Mouse (Mus musculus) spleen, postnatal 36 days (tissue): ENCODE data around the gene Zranb1.

Experiments
- DNase-seq, 2 experiments: peaks; one replicate each; pipeline ENCODE4 v3.0.0; 2022; ENCODE audit warnings: low spot score in 2 of 2, mixed read lengths in 1 of 2

Zranb1 gene

GRCm38 (mm10) chr7:133001388-133001787, 70.4 kb downstream of the Zranb1 start:
- DNase-seq: no peak

- no peak for DNase-seq
Observed at GRCm38 (mm10) chr7:133002271-133002670, 71.3 kb downstream of the Zranb1 start.

- DNase-seq: peak; percentile 64
Observed at GRCm38 (mm10) chr7:133003421-133003820, 72.5 kb downstream of the Zranb1 start.

DNA sequence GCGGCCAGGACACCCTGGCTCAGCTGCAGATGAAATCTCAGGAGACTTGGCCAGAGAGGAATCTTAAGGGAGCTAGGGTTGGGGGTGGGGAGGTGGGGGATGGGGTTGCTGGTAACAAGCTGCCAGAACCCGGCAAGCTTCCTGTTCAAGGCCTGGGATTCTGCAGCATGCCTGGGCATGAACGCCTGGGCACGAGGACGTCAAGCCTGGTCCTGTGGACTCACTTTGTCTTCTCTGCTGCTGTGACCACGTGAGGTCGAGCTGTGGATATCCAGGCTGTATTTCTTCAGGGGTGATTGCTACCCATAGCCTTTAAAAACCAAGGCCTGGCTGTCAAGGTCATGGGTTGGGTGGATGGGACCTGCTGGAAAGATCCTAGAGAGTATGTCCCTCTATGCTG, 74.8 kb downstream of the Zranb1 start:
- no peak for DNase-seq

DNA sequence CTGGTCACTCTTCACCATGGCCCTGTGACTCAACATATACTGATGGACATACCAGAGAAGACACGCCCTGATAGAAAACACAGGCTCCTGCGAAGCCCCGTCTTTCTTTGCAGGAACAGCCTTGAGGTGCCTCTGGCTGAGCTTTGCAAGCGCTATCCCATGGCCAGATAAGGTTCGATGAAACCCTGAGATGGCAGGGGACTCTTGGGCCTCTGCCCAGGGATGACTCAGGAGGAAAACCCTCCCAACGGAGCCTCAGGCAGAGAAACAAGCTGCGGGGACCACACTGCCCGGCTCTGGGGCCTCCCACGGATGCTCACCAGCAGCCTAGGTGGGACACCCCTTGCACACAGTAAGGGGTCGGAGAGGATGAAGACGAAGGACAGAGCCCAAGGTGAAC, 76.4 kb downstream of the Zranb1 start:
- no peak for DNase-seq

GRCm38 (mm10) chr7:133008663-133009062, 77.7 kb downstream of the Zranb1 start:
- no peak for DNase-seq

GRCm38 (mm10) chr7:133009676-133010075, 78.7 kb downstream of the Zranb1 start:
- DNase-seq: no peak

DNA sequence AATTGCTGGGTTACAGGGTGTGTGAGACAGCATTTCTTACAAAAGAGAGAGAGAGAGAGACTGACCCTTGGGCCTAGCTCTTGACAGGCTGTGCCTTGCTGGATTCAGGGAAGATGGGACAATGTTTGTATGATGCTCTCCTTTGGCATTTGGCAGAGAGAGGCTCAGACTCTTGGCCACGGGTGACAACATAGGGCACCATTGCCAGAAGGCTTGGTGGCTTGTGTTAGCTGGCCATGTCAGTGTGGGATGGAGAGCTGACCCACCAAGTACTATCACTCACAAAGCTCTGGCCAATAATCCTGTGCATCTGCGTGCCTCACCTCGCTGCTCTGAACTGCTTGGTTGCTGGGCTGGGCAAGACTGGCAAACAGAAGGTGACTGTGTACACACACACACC, 79.5 kb downstream of the Zranb1 start:
- DNase-seq: no peak

GRCm38 (mm10) chr7:133011191-133011590, 80.2 kb downstream of the Zranb1 start:
- DNase-seq: no peak

DNA sequence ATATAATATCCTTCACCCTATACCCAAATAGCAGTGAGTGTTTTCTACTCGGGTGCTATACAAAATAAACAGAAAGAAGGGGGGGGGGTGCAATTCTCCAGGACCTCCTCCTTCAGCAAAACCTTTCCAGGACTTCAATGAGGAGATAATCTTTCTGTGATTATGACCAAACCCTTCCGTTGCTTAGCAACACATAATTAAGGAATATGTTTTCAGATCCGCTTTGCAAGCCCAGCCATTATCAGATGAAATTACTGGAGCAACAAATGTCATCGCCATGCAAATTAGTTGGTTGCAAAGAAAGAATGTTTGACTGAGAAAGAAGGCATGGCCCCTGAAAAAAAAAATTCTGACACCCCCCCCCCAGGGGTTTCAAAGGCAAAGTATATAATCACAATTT, 80.7 kb downstream of the Zranb1 start:
- DNase-seq: no peak

- DNase-seq: no peak
Observed at GRCm38 (mm10) chr7:133012637-133013366, 81.9 kb downstream of the Zranb1 start.

GRCm38 (mm10) chr7:133013923-133014322, 83.0 kb downstream of the Zranb1 start:
- DNase-seq: no peak

DNA sequence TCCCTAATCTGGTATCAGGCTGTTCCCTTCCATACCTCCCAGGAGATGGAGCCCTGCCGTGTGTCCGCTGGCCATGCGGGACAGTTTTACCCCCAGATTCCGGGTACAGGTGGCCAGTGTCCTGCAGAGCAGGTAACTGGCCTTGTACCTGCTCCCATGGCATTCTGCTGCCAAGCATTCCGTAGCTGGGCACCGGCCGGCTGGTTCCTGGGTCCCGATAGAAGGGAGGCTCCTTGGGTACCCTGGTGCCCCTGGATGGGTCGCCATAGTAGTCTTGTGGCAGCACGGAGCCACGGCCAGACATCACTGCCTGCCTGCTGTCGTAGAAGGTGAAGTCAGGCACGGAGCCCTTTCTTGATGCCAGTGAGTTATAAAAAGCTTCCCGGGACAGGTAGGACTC, 83.7 kb downstream of the Zranb1 start:
- no peak for DNase-seq

GRCm38 (mm10) chr7:133015416-133016070, 84.6 kb downstream of the Zranb1 start:
- no peak for DNase-seq

- no peak for DNase-seq
Observed at GRCm38 (mm10) chr7:133018961-133019360, 88.0 kb downstream of the Zranb1 start.

DNA sequence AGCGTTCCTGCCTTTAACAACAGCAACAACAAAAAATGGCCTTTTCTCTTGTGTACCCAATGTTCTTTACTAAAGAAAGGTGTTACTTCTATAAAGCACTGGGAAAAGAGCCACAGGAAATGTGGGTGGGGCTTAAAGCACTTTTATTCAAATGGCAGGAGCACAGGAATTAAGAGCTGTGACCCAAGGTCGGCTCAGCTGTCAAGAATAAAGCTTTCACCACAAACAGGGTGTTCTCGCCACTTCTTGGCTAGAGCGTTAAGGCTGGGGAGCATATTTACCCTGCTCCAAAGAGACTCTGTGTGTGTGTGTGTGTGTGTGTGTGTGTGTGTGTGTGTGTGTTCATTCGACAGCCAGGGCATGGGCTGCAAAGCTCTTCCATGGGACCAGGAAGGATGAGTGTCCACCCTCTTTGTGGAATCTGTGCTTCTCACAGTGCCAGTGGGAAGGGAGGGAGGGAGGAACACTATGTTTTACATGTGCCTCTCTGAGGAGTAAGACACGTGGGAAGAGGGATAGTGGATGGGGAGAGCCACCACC, 88.6 kb downstream of the Zranb1 start:
- no peak for DNase-seq

- no peak for DNase-seq
Observed at GRCm38 (mm10) chr7:133024694-133025093, 93.8 kb downstream of the Zranb1 start.

GRCm38 (mm10) chr7:133027930-133028329, 97.0 kb downstream of the Zranb1 start:
- DNase-seq: no peak

DNA sequence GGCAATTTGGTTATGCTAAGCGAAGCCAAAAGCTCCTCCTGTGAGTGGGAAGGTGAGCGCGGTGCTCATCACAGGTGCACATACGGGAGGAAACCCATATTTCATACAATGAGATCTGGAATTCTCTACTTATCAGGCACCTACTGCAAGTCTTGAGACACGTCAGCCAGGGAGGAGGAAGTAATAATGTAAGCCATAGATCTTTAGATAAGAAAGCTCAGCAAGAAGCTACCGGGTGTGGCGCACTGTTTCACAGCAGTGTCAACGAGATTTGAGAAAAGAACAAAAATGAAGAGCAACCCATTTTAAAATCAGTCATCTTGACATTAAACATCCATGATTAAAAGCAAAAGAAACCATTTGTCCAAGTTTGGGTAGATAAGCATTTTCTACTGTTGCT, 98.1 kb downstream of the Zranb1 start:
- no peak for DNase-seq

GRCm38 (mm10) chr7:133029496-133030047, 98.6 kb downstream of the Zranb1 start:
- DNase-seq: no peak

- DNase-seq: no peak
Observed at GRCm38 (mm10) chr7:133032589-133033203, 101.8 kb downstream of the Zranb1 start.

GRCm38 (mm10) chr7:133035901-133036300, 105.0 kb downstream of the Zranb1 start:
- no peak for DNase-seq
